Mouse (Mus musculus): Measurements from ENCODE around the gene Tsc22d1. TPM values are rescaled to one million over a fixed set of nuclear protein-coding genes. Genes with fewer than 3 reads are reported as not detected.

Tsc22d1 gene
- polyA plus RNA-seq, 1 experiment from 2014 or later = 343 TPM

DNA sequence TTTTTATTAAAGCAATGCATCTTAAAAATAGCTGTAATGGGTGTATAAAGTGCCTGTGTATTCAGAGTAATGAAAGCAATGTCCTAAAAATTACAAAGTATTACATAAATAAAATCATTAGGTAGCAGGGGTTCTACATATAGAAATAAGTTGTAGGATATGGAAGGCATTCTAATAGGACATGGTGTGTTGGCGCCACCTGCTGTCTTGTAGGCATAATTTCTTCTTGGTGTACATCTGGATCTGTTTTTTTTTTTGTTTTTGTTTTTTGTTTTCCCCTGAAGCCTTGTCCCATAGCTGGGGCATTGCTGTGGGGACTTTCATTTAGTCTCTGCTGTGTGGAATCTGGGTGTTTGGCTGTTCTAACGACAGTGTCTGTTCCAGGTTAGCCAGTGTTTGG is 58.6 kb downstream of the Tsc22d1 start:
- 17% methylated on average over 2 of the region's 2 CpGs for WGBS

GRCm38 (mm10) chr14:76474165-76474564 is 59.4 kb downstream of the Tsc22d1 start:
- DNase-seq (ENCODE audit: low spot score) = no peak
- Histone ChIP-seq H3K4me1 (peaks cover 12% of the 10 kb centered on the region), H3K4me3 (no peak overlapping the region), H3K27me3 (ENCODE audit: low read depth, poor library complexity, severe bottlenecking) (no peaks in the 10 kb centered on the region), H3K27ac (no peak overlapping the region), H3K36me3 (peaks cover 6% of the 10 kb centered on the region), H3K9me3 (replicated peaks) (no peaks in the 10 kb centered on the region)
- WGBS = 72% methylated on average over 1 of the region's 1 CpGs

More for the DNA sequence above, 58.6 kb downstream of the Tsc22d1 start:
- H3K4me3 ChIP-seq = no peak overlapping the region
- H3K27me3 ChIP-seq (ENCODE audit: low read depth, poor library complexity, severe bottlenecking) = no peaks in the 10 kb centered on the region
- peaks cover 17% of the 10 kb centered on the region for H3K4me1 ChIP-seq
- H3K36me3 ChIP-seq = peaks cover 6% of the 10 kb centered on the region
- H3K9me3 ChIP-seq (replicated peaks) = no peaks in the 10 kb centered on the region
- peak; percentile 65 for DNase-seq (ENCODE audit: low spot score)
- H3K27ac ChIP-seq = no peak overlapping the region

- no peaks in the 10 kb centered on the region for H3K9me3 ChIP-seq (replicated peaks)
- no peak overlapping the region for H3K27ac ChIP-seq
- no peak overlapping the region for H3K4me3 ChIP-seq
- DNase-seq (ENCODE audit: low spot score) = no peak
- 48% methylated on average over 4 of the region's 4 CpGs for WGBS
- H3K36me3 ChIP-seq = 0 out of 2 replicates have a peak, but pooled peaks cover 3% of the 10 kb centered on the region
- H3K27me3 ChIP-seq (ENCODE audit: low read depth, poor library complexity, severe bottlenecking) = no peaks in the 10 kb centered on the region
- peaks cover 9% of the 10 kb centered on the region for H3K4me1 ChIP-seq
Observed at GRCm38 (mm10) chr14:76476770-76477169, 62.0 kb downstream of the Tsc22d1 start.

GRCm38 (mm10) chr14:76478076-76478475 is 63.3 kb downstream of the Tsc22d1 start:
- peaks cover 9% of the 10 kb centered on the region for H3K4me1 ChIP-seq
- H3K36me3 ChIP-seq = 0 out of 2 replicates have a peak, but pooled peaks cover 3% of the 10 kb centered on the region
- no peak for DNase-seq (ENCODE audit: low spot score)
- 77% methylated on average over 2 of the region's 2 CpGs for WGBS
- H3K9me3 ChIP-seq (replicated peaks) = no peaks in the 10 kb centered on the region
- no peak overlapping the region for H3K4me3 ChIP-seq
- no peaks in the 10 kb centered on the region for H3K27me3 ChIP-seq (ENCODE audit: low read depth, poor library complexity, severe bottlenecking)
- H3K27ac ChIP-seq = no peak overlapping the region

- no peak for DNase-seq (ENCODE audit: low spot score)
- Histone ChIP-seq H3K9me3 (replicated peaks) (no peaks in the 10 kb centered on the region), H3K27ac (no peak overlapping the region), H3K36me3 (0 out of 2 replicates have a peak, but pooled peaks cover 3% of the 10 kb centered on the region), H3K4me1 (peaks cover 9% of the 10 kb centered on the region), H3K4me3 (no peak overlapping the region), H3K27me3 (ENCODE audit: low read depth, poor library complexity, severe bottlenecking) (no peaks in the 10 kb centered on the region)
- WGBS = 62% methylated on average over 6 of the region's 6 CpGs
Observed at GRCm38 (mm10) chr14:76478616-76479015, 63.9 kb downstream of the Tsc22d1 start.

DNA sequence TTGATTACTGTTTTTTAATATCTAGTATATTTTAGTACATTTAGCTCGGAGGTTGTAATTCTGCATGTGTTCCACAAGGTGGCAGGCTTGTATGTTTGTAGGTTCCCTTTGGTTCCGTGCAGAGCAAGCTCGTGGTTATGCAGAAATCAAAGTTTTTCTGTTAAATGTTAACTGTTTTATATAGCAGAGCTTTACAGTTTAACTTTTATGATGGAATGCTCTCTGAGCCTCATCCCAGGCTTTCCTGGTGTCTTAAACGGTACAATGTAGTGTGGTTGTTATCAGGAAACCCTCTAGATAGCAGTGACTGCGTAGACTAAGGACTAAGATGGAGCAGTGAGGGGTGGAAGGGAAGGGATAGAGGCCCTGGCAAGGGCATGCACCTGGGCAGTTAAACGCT is 65.1 kb downstream of the Tsc22d1 start:
- H3K9me3 ChIP-seq (replicated peaks) = no peaks in the 10 kb centered on the region
- peaks cover 9% of the 10 kb centered on the region for H3K4me1 ChIP-seq
- H3K4me3 ChIP-seq = no peak overlapping the region
- no peak overlapping the region for H3K27ac ChIP-seq
- 0 out of 2 replicates have a peak, but pooled peaks cover 3% of the 10 kb centered on the region for H3K36me3 ChIP-seq
- WGBS = 39% methylated on average over 6 of the region's 6 CpGs
- DNase-seq (ENCODE audit: low spot score) = no peak
- no peaks in the 10 kb centered on the region for H3K27me3 ChIP-seq (ENCODE audit: low read depth, poor library complexity, severe bottlenecking)

DNA sequence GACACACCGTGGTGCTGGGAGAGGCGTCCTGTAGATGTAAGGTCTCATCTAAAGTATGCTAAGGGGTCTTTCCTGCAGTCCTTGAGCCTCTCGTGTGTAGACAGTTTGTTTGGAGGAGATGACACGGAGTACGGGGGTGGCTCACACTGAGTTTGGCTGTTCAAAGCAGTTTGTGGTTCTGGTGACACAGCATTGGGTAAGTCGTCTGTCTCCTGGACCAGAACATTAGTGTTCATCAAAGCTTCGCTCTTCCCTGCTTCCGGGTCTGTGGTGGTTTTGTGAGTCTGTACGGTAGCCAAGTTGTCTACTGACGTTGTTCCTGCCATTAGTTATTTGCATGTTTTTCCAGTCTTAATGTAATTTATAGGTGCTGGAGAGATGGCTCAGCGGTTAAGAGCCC is 65.7 kb downstream of the Tsc22d1 start:
- no peak for DNase-seq (ENCODE audit: low spot score)
- no peak overlapping the region for H3K27ac ChIP-seq
- 93% methylated on average over 11 of the region's 11 CpGs for WGBS
- H3K4me1 ChIP-seq = peaks cover 9% of the 10 kb centered on the region
- no peaks in the 10 kb centered on the region for H3K27me3 ChIP-seq (ENCODE audit: low read depth, poor library complexity, severe bottlenecking)
- no peaks in the 10 kb centered on the region for H3K9me3 ChIP-seq (replicated peaks)
- no peak overlapping the region for H3K4me3 ChIP-seq
- 0 out of 2 replicates have a peak, but pooled peaks cover 3% of the 10 kb centered on the region for H3K36me3 ChIP-seq

DNA sequence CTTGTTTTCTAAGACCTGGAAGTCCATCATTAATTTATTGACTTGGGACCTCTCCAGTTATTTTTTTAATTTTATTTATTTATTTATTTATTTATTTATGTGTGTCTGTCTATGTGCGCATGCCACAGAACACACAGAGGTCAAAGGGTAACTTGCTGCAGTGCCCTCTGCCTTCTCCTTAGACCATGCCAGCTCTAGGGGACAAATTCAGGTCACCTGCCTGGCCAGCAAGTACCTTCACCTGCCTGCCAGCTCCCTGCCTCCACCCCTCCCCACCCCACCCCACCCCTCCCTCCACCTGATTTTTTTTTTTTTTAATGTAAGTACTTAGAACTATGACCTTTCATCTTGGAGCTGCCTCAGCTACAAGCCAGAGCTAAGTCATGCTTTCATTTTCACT is 68.9 kb downstream of the Tsc22d1 start:
- peaks cover 21% of the 10 kb centered on the region for H3K4me1 ChIP-seq
- no peaks in the 10 kb centered on the region for H3K9me3 ChIP-seq (replicated peaks)
- H3K4me3 ChIP-seq = no peak overlapping the region
- DNase-seq (ENCODE audit: low spot score) = no peak
- H3K36me3 ChIP-seq = 0 out of 2 replicates have a peak, but pooled peaks cover 3% of the 10 kb centered on the region
- WGBS = 92% methylated on average over 1 of the region's 1 CpGs
- H3K27ac ChIP-seq = no peak overlapping the region
- no peaks in the 10 kb centered on the region for H3K27me3 ChIP-seq (ENCODE audit: low read depth, poor library complexity, severe bottlenecking)

- DNase-seq (ENCODE audit: low spot score) = no peak
- H3K4me3 ChIP-seq = peak overlapping the region; percentile 25; the same call in 1 of the 2 replicates
- no peaks in the 10 kb centered on the region for H3K36me3 ChIP-seq
- no peaks in the 10 kb centered on the region for H3K9me3 ChIP-seq (replicated peaks)
- 81% methylated on average over 16 of the region's 16 CpGs for WGBS
- H3K4me1 ChIP-seq = peaks cover 40% of the 10 kb centered on the region
- H3K27me3 ChIP-seq (ENCODE audit: low read depth, poor library complexity, severe bottlenecking) = no peaks in the 10 kb centered on the region
- peak overlapping the region; percentile 86 for H3K27ac ChIP-seq
Observed at GRCm38 (mm10) chr14:76487609-76488008, 72.8 kb downstream of the Tsc22d1 start.

DNA sequence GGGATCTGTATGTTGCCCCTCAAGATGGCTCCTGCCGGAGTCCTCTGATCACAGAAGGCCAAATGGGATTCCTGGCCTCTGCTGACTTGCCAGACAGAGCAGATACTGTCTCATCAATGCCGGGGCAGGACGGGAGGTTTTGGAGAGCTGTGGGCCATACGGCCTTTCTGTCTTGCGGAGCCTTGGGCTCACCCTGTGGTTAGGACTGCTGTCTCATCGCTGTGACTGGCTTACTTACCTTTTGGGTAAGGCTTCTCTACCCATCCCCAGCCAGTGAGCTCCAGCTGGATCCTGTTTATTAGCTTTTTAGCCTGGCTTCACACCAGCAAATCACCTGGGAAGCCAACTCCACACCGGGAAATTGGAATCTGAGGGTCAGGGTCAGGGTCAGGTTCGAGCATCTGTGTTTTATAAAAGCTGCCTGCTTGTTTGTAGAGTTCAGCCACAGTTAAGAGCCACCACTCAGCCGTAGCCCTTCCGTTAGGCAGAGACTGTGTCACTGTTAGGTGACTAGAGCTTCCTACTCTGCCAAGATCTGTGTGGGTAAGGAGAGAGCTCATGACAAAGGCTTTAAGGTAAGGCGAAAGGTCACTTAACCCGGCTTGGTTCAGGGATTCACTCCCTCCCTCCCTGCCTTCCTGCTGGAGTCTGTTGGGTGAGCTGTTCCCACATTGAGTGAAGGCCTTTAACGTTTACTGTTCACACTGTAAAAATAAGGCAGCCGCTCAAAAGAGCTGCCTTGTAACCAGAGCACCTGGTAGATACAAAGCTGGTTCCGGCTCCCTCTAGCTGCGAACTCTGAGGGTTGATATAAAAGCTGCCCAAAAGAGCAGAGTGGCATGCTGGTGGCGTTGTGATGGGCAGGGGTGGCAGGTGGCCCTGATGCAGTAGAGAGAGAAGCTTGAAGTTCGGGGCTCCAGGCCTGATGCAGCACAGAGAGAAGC is 73.6 kb downstream of the Tsc22d1 start:
- Histone ChIP-seq H3K27me3 (ENCODE audit: low read depth, poor library complexity, severe bottlenecking) (no peaks in the 10 kb centered on the region), H3K27ac (peak overlapping the region; percentile 86), H3K4me1 (peaks cover 40% of the 10 kb centered on the region), H3K4me3 (peak overlapping the region; percentile 25; the same call in 1 of the 2 replicates), H3K36me3 (peaks cover 2% of the 10 kb centered on the region; the same call in 1 of the 2 replicates), H3K9me3 (replicated peaks) (no peaks in the 10 kb centered on the region)
- peak; percentile 69 for DNase-seq (ENCODE audit: low spot score)
- WGBS = 51% methylated on average over 18 of the region's 18 CpGs

DNA sequence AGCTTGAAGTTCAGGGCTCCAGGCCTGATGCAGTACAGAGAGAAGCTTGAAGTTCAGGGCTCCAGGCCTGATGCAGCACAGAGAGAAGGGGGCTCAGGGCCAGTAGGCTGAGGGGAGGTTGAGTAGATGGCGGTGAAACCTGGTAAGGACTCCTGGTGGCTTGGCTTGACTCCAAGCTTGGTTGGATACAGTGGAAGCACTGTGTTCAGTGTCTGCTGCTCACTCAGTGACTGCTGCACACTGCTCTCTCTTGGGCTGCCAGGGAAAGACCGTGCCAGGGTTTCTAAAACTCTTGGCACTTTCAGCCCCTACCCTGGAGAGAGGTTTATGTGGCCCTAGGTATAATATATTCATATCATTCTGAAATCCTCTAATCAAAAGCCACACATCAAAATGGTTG is 74.4 kb downstream of the Tsc22d1 start:
- Histone ChIP-seq H3K4me3 (no peak overlapping the region), H3K36me3 (peaks cover 9% of the 10 kb centered on the region; the same call in 1 of the 2 replicates), H3K4me1 (peaks cover 40% of the 10 kb centered on the region), H3K27me3 (ENCODE audit: low read depth, poor library complexity, severe bottlenecking) (no peaks in the 10 kb centered on the region), H3K27ac (peak overlapping the region; percentile 86), H3K9me3 (replicated peaks) (no peaks in the 10 kb centered on the region)
- no peak for DNase-seq (ENCODE audit: low spot score)
- 89% methylated on average over 2 of the region's 2 CpGs for WGBS

DNA sequence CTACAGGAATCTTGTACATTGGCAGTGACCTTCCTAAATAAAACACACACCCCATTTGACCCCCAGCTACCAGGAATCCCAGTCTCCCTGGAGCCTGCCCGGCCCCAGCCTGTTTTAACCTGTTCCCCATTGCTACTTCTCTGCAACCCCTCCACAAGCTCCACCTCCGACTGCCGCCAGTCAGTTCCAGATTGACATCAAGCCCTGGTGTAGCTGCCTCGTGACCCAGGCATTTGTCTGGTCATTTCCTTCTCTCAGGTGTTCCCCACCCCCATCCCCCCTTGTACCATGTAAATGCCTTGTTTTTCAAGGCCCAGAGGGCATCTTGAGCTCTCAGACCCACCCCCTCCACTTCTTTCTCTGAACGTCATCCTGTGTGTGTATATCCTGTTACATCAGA is 80.3 kb downstream of the Tsc22d1 start:
- H3K4me1 ChIP-seq = peaks cover 26% of the 10 kb centered on the region
- no peak for DNase-seq (ENCODE audit: low spot score)
- H3K9me3 ChIP-seq (replicated peaks) = no peaks in the 10 kb centered on the region
- no peaks in the 10 kb centered on the region for H3K27me3 ChIP-seq (ENCODE audit: low read depth, poor library complexity, severe bottlenecking)
- WGBS = 59% methylated on average over 5 of the region's 5 CpGs
- H3K4me3 ChIP-seq = no peak overlapping the region
- H3K27ac ChIP-seq = no peak overlapping the region; the same call in 1 of the 2 replicates
- H3K36me3 ChIP-seq = peaks cover 12% of the 10 kb centered on the region; the same call in 1 of the 2 replicates

- H3K4me1 ChIP-seq = peaks cover 24% of the 10 kb centered on the region
- H3K36me3 ChIP-seq = peaks cover 12% of the 10 kb centered on the region; the same call in 1 of the 2 replicates
- WGBS = 91% methylated on average over 9 of the region's 9 CpGs
- no peak overlapping the region for H3K27ac ChIP-seq
- no peak overlapping the region for H3K4me3 ChIP-seq
- no peak for DNase-seq (ENCODE audit: low spot score)
- H3K9me3 ChIP-seq (replicated peaks) = no peaks in the 10 kb centered on the region
- no peaks in the 10 kb centered on the region for H3K27me3 ChIP-seq (ENCODE audit: low read depth, poor library complexity, severe bottlenecking)
Observed at GRCm38 (mm10) chr14:76497187-76497586, 82.4 kb downstream of the Tsc22d1 start.
